Mouse (Mus musculus) megakaryocyte progenitor cell, adult 5-6 weeks (primary cell): ENCODE measurements at regions not wholly inside any gene's neighbourhood (a gene's known extent, or its start where the extent isn't known, plus 50 kb on each side); places are given as distances from the start of the nearest gene placed in this dataset.

Experiments
- ATAC-seq: replicated peaks from 2 replicates; pipeline ENCODE4 v1.8.0; 2016; ENCODE audit warnings: mild to moderate bottlenecking, moderate TSS enrichment, inconsistent platforms; ENCODE audit not compliant: poor library complexity

- no peak for ATAC-seq
These were observed 916.3 kb downstream of the Rps29 start for GRCm38 (mm10) chr12:68242683-68243082.

GRCm38 (mm10) chr12:68231803-68232202 lies 927.2 kb downstream of the Rps29 start:
- no peak for ATAC-seq

GRCm38 (mm10) chr12:68217091-68217490 lies 941.9 kb downstream of the Rps29 start:
- ATAC-seq, result no peak

- no peak for ATAC-seq
These were observed 950.7 kb downstream of the Rps29 start for GRCm38 (mm10) chr12:68208302-68208701.

- no peak for ATAC-seq
These were observed 961.5 kb upstream of the Mdga2 start for GRCm38 (mm10) chr12:68183858-68184257.

GRCm38 (mm10) chr12:68161317-68161716 lies 939.0 kb upstream of the Mdga2 start:
- no peak for ATAC-seq

- ATAC-seq, result no peak
These were observed 925.7 kb upstream of the Mdga2 start for GRCm38 (mm10) chr12:68148066-68148465.

GRCm38 (mm10) chr12:68139831-68140230 lies 917.5 kb upstream of the Mdga2 start:
- no peak for ATAC-seq

- ATAC-seq, result no peak
These were observed 909.4 kb upstream of the Mdga2 start for GRCm38 (mm10) chr12:68131776-68132175.

GRCm38 (mm10) chr12:68115762-68116161 lies 893.4 kb upstream of the Mdga2 start:
- peak; percentile 58 for ATAC-seq
